Mouse (Mus musculus) left cerebral cortex, adult 11 months (tissue): Measurements from ENCODE around the gene Exoc4.

Source experiments
- DNase-seq: peaks from one replicate; pipeline ENCODE4 v3.0.0; 2022; ENCODE audit warnings: low spot score

The Exoc4 gene

GRCm38 (mm10) chr6:33310486-33310885 is 61.6 kb downstream of the Exoc4 start:
- no peak for DNase-seq

GRCm38 (mm10) chr6:33322849-33323248 is 74.0 kb downstream of the Exoc4 start:
- DNase-seq: no peak

DNA sequence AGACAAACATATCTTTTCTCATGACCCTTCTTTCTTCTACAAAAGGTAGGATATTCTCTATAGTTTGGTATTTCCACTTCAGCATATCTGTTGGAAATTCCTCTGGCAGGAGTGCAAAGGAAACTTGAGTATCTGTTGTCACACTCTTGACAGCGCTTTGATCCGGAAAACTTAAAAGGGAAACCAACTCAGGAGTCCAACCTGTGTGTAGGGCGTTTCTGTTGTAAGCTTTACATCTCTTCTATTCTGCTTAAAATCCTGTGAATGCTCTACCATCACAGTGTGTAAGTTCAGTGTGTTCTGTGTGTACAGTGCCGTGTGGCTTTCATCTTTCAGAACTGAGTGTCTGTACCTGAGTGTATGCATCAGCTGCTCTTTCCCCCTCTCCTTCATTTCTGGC is 74.5 kb downstream of the Exoc4 start:
- DNase-seq: no peak

DNA sequence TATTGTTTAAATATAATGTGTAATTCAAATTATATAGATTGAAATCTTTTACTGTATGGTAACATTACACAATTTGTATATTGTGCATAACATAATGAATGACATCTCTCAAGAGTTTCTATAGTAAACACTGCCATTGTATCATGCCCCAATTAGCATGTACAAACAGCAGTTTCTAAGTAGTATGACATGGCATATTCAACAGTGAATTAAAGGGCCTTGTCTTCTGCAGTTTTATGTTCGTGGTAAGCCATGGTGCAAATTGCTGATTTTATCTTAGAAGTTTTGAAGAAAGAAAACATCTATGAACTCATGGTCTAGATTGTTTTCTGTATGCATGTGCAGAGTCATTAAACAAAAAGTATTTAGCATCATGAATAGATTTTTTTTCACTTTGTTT is 79.4 kb downstream of the Exoc4 start:
- DNase-seq: no peak

- DNase-seq: no peak
These were observed 98.3 kb downstream of the Exoc4 start for GRCm38 (mm10) chr6:33347088-33347775.

GRCm38 (mm10) chr6:33361613-33362012 is 112.7 kb downstream of the Exoc4 start:
- DNase-seq: peak; percentile 53

- no peak for DNase-seq
These were observed 131.6 kb downstream of the Exoc4 start for GRCm38 (mm10) chr6:33380517-33380916.

- no peak for DNase-seq
These were observed 133.3 kb downstream of the Exoc4 start for GRCm38 (mm10) chr6:33382176-33382575.

DNA sequence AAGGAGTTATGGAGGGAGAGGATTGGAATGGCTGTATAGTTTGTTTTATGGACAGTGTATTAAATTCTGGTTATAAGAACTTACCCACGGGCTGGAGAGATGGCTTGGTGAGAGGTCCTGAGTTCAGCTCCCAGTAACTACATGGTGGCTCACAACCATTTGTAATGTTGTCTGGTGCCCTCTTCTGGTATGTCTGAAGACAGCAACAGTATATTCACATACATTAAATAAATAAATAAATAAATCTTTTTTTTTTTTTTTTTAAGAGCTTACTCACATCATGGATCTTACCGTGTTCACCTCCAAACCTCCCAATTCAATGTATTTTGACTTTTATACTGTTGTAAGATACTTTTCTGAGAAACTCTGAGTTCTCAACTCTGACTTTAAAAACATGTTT is 143.1 kb downstream of the Exoc4 start:
- DNase-seq: no peak

- no peak for DNase-seq
These were observed 150.6 kb downstream of the Exoc4 start for GRCm38 (mm10) chr6:33399491-33399890.

DNA sequence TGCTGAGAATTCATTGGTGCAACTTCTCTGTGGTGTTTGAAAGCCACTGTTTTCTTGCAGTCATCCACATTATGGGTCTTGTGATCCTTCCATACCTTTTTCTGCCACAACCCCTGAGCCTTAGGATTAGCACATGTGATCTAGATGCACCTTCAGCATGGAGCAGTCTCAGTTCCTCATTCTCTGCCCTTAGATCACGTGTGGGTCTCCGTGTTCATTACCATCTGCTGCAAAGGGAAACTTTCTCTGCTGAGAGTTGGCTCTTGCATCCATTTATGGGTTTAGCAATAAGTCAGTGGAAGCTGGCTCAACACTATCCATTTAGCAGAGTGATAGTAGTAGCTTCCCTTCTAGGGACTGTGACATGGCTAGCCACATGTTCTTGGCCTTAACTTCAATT is 152.3 kb downstream of the Exoc4 start:
- DNase-seq: no peak

DNA sequence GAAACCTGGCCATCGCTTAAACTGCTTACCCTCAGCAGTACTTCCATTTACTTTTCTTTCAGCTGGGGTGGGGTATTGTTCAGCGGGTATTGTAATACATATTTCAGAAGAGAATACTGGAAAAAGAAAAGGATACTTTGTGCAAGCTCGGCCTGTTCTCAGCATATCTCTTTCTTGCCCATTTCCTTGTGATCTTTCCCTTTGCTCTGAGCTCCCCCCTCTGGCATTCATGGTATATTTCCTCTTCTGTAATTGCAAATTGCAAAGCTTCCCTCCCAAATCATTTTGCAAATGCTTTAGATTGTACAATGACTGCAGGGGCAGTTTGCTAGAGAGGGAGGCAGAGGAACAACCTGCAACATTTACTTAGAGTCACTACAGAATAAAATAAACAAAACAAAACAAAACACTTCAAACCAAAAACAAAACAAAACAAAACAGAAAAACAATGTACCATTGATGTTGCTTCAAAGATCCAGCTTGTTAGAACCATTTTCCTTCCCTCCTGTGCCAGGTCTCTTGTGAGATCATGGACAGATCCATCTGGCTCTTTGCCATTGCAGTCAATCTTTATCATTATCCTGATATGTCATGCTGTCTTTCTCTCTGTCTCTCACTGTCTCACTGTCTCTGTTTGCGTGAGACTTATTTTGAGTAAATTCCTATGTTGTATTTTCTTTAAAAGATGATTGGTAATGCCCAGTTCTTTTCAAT is 156.8 kb downstream of the Exoc4 start:
- DNase-seq: no peak

GRCm38 (mm10) chr6:33409586-33409985 is 160.7 kb downstream of the Exoc4 start:
- no peak for DNase-seq

GRCm38 (mm10) chr6:33425007-33425406 is 176.1 kb downstream of the Exoc4 start:
- DNase-seq: no peak

- no peak for DNase-seq
These were observed 182.4 kb downstream of the Exoc4 start for GRCm38 (mm10) chr6:33431207-33431787.

- no peak for DNase-seq
These were observed 191.6 kb downstream of the Exoc4 start for GRCm38 (mm10) chr6:33440508-33440907.

GRCm38 (mm10) chr6:33453810-33454209 is 204.9 kb downstream of the Exoc4 start:
- DNase-seq: no peak

DNA sequence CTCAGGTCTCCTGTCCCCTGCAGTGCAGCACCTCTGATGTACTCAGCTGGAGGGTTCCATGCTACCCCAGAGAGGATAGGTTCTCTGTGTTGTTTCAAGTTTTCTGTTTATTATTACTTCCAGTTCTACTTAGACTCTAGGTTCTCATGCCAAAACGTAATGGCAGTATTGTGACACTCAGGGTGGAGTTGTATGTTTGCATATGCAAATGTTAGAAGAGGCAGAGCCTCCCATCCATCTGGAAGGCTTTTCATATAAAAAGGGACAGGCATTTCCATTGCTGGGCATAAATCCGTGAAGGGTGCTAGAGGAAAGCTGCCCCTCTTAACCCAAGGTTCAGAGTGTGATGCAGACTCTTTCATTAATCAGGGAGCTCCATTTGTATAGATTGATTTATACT is 205.5 kb downstream of the Exoc4 start:
- no peak for DNase-seq

DNA sequence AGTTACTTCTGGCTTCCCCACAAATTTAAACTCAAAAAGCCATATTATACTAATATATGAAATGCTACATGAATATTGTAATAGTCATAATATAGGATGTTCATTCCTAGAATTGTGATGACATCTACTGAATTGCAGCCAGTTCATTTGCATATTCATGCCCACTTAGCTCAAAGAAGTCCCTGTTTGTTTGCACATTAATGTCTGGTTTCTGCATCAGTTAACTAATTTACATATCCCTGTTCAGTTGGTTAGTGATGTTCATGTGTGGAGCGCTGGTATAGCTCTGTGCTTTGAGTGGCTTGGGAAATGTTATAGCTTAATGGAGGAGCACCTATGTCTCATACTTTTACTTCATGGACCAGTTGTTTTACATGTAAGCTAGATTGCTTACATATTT is 206.4 kb downstream of the Exoc4 start:
- DNase-seq: no peak

GRCm38 (mm10) chr6:33464862-33465261 is 216.0 kb downstream of the Exoc4 start:
- DNase-seq: no peak

GRCm38 (mm10) chr6:33465392-33465791 is 216.5 kb downstream of the Exoc4 start:
- no peak for DNase-seq

- no peak for DNase-seq
These were observed 217.4 kb downstream of the Exoc4 start for GRCm38 (mm10) chr6:33466168-33466839.

- no peak for DNase-seq
These were observed 219.6 kb downstream of the Exoc4 start for GRCm38 (mm10) chr6:33468480-33468879.
